Mouse (Mus musculus) bone marrow macrophage, adult 2 months (primary cell): ENCODE measurements at regions not wholly inside any gene's neighbourhood (a gene's known extent, or its start where the extent isn't known, plus 50 kb on each side); places are given as distances from the start of the nearest gene placed in this dataset.

Experiments used
- CTCF ChIP-seq: IDR thresholded peaks from 2 replicates; pipeline ENCODE4 v1.5.1; 2012; ENCODE audit warnings: low read depth, mild to moderate bottlenecking, low read length, moderate library complexity
- POLR2A ChIP-seq: IDR thresholded peaks from 2 replicates; pipeline ENCODE4 v1.6.1; 2012; ENCODE audit warnings: mild to moderate bottlenecking, low read depth, low read length, borderline replicate concordance

- TF ChIP-seq POLR2A (no peak), CTCF (no peak)
Measured at GRCm38 (mm10) chr15:5506848-5507544, 263.0 kb upstream of the Ptger4 start.
